Mouse (Mus musculus) cortical plate, adult 2 months (tissue): Measurements from ENCODE around the gene Dapp1.

Experiments used
- CTCF ChIP-seq: fragments of 200-500 bp; IDR thresholded peaks from 2 replicates; pipeline ENCODE4 v1.5.1; 2011; ENCODE audit warnings: mild to moderate bottlenecking, control low read depth, low read length; ENCODE audit not compliant: insufficient read depth; ENCODE audit errors: extremely low read depth
- POLR2A ChIP-seq: fragments of 200-500 bp; IDR thresholded peaks from 2 replicates; pipeline ENCODE4 v1.6.1; 2011; ENCODE audit warnings: mild to moderate bottlenecking, low read length, control low read depth; ENCODE audit not compliant: insufficient read depth; ENCODE audit errors: extremely low read depth

- no peak for TF ChIP-seq CTCF
- no peak for TF ChIP-seq POLR2A
Measured at GRCm38 (mm10) chr3:138002545-138002944, 21.2 kb upstream of the Dapp1 start.
